Mouse (Mus musculus) embryonic facial prominence, embryonic 12.5 days (tissue): ENCODE results near the gene Phf12. TPM values are rescaled to one million over a fixed set of nuclear protein-coding genes. Genes with fewer than 3 reads are reported as not detected.
A peak's percentile ranks its signal among the peaks of the same experiment; 100 is the strongest.
"Not testable (repeated sequence)": the region's sequence is repeated elsewhere in the genome, so short reads cannot be mapped to it uniquely, and the experiment has no call there.

ENCODE experiments used
- ATAC-seq: fragments of 200-750 bp; cut with Nextera tagmentation; 2 replicates; pipeline ENCODE4 v1.8.0; 2017; ENCODE audit not compliant: insufficient number of reproducible peaks, insufficient read depth, low FRiP score, low TSS enrichment
- H3K27ac ChIP-seq: fragments of 300-500 bp; sonication (generic); 2 replicates; pipeline ENCODE4 v1.5.1; 2016; ENCODE audit warnings: mild to moderate bottlenecking
- H3K27me3 ChIP-seq: fragments of 300-500 bp; sonication (generic); 2 replicates; pipeline ENCODE4 v1.6.1; 2016; ENCODE audit warnings: mild to moderate bottlenecking, moderate library complexity
- H3K36me3 ChIP-seq: fragments of 300-500 bp; sonication (generic); 2 replicates; pipeline ENCODE4 v1.6.1; 2016; ENCODE audit warnings: mild to moderate bottlenecking
- H3K4me1 ChIP-seq: fragments of 300-500 bp; sonication (generic); 2 replicates; pipeline ENCODE4 v1.6.1; 2016
- H3K4me2 ChIP-seq: fragments of 300-500 bp; sonication (generic); replicated peaks from 2 replicates; pipeline ENCODE4 v1.6.1; 2016; ENCODE audit warnings: mild to moderate bottlenecking, moderate library complexity
- H3K4me3 ChIP-seq: fragments of 300-500 bp; sonication (generic); 2 replicates; pipeline ENCODE4 v1.5.1; 2016; ENCODE audit warnings: mild to moderate bottlenecking
- H3K9ac ChIP-seq: fragments of 300-500 bp; sonication (generic); 2 replicates; pipeline ENCODE4 v1.6.1; 2016; ENCODE audit warnings: mild to moderate bottlenecking, moderate library complexity
- H3K9me3 ChIP-seq: fragments of 300-500 bp; sonication (generic); 2 replicates; pipeline ENCODE4 v1.6.1; 2016; ENCODE audit warnings: mild to moderate bottlenecking, moderate library complexity
- WGBS: fragments of 180-500 bp; shearing (Covaris S2); methylation state at CpG from one replicate; pipeline ENCODE4 v1.1.7; 2016; 5-methylcytosine and 5-hydroxymethylcytosine counted together
- polyA plus RNA-seq: library from polyadenylated mRNA; unstranded; fragments of >200 nt; fragmentation: Nextera tagmentation; extraction: Ambion mirVana; gene quantifications from 2 replicates; pipeline ENCODE4 v1.2.1, GENCODE M21; 2016

The Phf12 gene
- polyA plus RNA-seq, 1 experiment from 2014 or later = 27.5 TPM

- H3K9ac ChIP-seq = no peak overlapping the region
- H3K9me3 ChIP-seq = no peaks in the 10 kb centered on the region
- ATAC-seq = no peak
- peaks cover 19% of the 10 kb centered on the region for H3K36me3 ChIP-seq
- no peak overlapping the region for H3K27ac ChIP-seq
- H3K27me3 ChIP-seq = no peaks in the 10 kb centered on the region
- H3K4me1 ChIP-seq = peaks cover 29% of the 10 kb centered on the region
- H3K4me2 ChIP-seq = no peak overlapping the region
- H3K4me3 ChIP-seq = no peak overlapping the region
- WGBS = 91% methylated on average over 23 of the region's 23 CpGs
Measured at GRCm38 (mm10) chr11:78033931-78034617, 51.5 kb downstream of the Phf12 start.

DNA sequence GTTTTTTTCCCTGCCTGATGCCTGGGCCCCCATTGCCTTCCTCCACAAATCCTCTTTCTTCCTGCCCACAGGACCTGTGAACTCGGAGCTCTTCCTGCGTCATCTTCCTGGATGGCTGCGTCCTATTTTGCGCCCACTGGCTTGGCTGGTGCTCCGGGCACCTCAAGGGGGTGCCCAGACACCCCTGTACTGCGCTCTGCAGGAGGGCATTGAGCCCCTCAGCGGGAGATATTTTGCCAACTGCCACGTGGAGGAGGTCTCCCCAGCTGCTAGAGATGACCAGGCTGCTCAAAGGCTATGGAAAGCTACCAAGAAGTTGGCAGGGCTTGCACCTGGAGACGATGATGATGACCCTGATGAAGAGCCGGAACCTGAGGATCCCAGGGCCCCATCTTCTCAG lies 54.2 kb downstream of the Phf12 start:
- no peaks in the 10 kb centered on the region for H3K27me3 ChIP-seq
- H3K27ac ChIP-seq = no peak overlapping the region
- no peak for ATAC-seq
- no peak overlapping the region for H3K4me3 ChIP-seq
- 84% methylated on average over 10 of the region's 10 CpGs for WGBS
- H3K36me3 ChIP-seq = 0 out of 2 replicates have a peak, but pooled peaks cover 12% of the 10 kb centered on the region
- no peak overlapping the region for H3K4me2 ChIP-seq
- H3K9me3 ChIP-seq = no peaks in the 10 kb centered on the region
- H3K4me1 ChIP-seq = peaks cover 27% of the 10 kb centered on the region
- H3K9ac ChIP-seq = no peak overlapping the region

GRCm38 (mm10) chr11:78037831-78038752 lies 55.5 kb downstream of the Phf12 start, which contains the start of gene Flot2:
Flot2 (plus strand) TSS chr11:78037931.
- 3% methylated on average over 55 of the region's 55 CpGs for WGBS
- Histone ChIP-seq H3K9ac (peak within 1 kb of the TSS; percentile 82), H3K4me3 (peak within 1 kb of the TSS; percentile 71), H3K27me3 (no peaks in the 10 kb centered on the region), H3K9me3 (no peaks in the 10 kb centered on the region), H3K36me3 (0 out of 2 replicates have a peak, but pooled peaks cover 18% of the 10 kb centered on the region), H3K4me2 (peak within 1 kb of the TSS; percentile 93), H3K4me1 (peaks cover 22% of the 10 kb centered on the region), H3K27ac (peak within 1 kb of the TSS; percentile 56; the same call in 1 of the 2 replicates)
- peak; percentile 79 for ATAC-seq

DNA sequence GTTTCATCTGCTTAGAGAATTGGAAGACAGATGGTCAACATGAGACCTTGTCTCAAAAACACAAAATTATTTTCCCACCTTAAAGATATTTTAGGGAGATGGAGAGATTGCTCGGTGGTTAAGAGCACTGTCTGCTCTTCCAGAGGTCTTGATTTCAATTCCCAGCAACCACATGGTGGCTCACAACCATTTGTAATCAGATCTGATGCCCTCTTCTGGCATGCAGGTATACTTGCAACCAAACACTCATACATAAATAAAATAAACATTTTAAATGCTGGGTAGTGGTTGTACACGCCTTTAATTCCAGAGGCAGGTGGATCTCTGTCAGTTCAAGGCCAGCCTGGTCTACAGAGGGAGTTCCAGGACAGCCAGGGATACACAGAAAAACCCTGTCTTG lies 58.3 kb downstream of the Phf12 start:
- ATAC-seq = no peak
- 69% methylated on average over 2 of the region's 2 CpGs for WGBS
- Histone ChIP-seq H3K4me3 (no peak overlapping the region), H3K27me3 (no peaks in the 10 kb centered on the region), H3K9me3 (no peaks in the 10 kb centered on the region), H3K9ac (no peak overlapping the region), H3K36me3 (0 out of 2 replicates have a peak, but pooled peaks cover 12% of the 10 kb centered on the region), H3K4me1 (peaks cover 26% of the 10 kb centered on the region), H3K27ac (no peak overlapping the region), H3K4me2 (no peak overlapping the region)

- not testable (repeated sequence) for H3K4me2 ChIP-seq, H3K9me3 ChIP-seq, H3K27ac ChIP-seq, H3K36me3 ChIP-seq, H3K27me3 ChIP-seq, H3K4me3 ChIP-seq, ATAC-seq, H3K9ac ChIP-seq
- H3K4me1 ChIP-seq = peaks cover 19% of the 10 kb centered on the region
- WGBS = 90% methylated on average over 4 of the region's 4 CpGs
Measured at GRCm38 (mm10) chr11:78042290-78042870, 59.8 kb downstream of the Phf12 start.

GRCm38 (mm10) chr11:78044758-78045251 lies 62.3 kb downstream of the Phf12 start:
- 0 out of 2 replicates have a peak, but pooled peaks cover 6% of the 10 kb centered on the region for H3K36me3 ChIP-seq
- 78% methylated on average over 5 of the region's 5 CpGs for WGBS
- no peak for ATAC-seq
- H3K9me3 ChIP-seq = no peaks in the 10 kb centered on the region
- H3K4me3 ChIP-seq = no peak overlapping the region
- H3K27me3 ChIP-seq = no peaks in the 10 kb centered on the region
- H3K4me1 ChIP-seq = 0 out of 2 replicates have a peak, but pooled peaks cover 5% of the 10 kb centered on the region
- no peak overlapping the region for H3K4me2 ChIP-seq
- no peak overlapping the region for H3K9ac ChIP-seq
- no peak overlapping the region for H3K27ac ChIP-seq

DNA sequence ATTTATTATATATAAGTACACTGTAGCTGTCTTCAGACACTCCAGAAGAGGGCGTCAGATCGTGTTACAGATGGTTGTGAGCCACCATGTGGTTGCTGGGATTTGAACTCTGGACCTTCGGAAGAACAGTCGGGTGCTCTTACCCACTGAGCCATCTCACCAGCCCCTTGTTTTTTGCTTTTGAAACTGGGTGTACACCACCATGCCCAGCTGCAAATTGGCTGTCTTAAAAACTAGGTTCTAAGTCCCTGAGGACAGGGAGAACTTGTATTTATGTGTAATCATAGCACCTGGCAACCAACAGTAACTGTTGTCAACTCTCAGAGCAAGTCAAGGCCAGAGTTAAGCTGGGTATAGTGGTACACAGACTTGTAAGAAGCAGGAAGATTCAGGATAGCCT lies 66.1 kb downstream of the Phf12 start:
- H3K9me3 ChIP-seq, ATAC-seq, H3K4me3 ChIP-seq, H3K9ac ChIP-seq, H3K27me3 ChIP-seq, H3K27ac ChIP-seq, H3K4me1 ChIP-seq, H3K4me2 ChIP-seq: not testable (repeated sequence)
- peaks cover 14% of the 10 kb centered on the region for H3K36me3 ChIP-seq
- WGBS = 93% methylated on average over 4 of the region's 4 CpGs

- WGBS = 95% methylated on average over 8 of the region's 8 CpGs
- no peak overlapping the region for H3K27ac ChIP-seq
- H3K4me2 ChIP-seq = no peak overlapping the region
- no peaks in the 10 kb centered on the region for H3K9me3 ChIP-seq
- H3K4me1 ChIP-seq = no peaks in the 10 kb centered on the region
- ATAC-seq = no peak
- peaks cover 52% of the 10 kb centered on the region for H3K36me3 ChIP-seq
- H3K4me3 ChIP-seq = no peak overlapping the region
- H3K27me3 ChIP-seq = no peaks in the 10 kb centered on the region
- H3K9ac ChIP-seq = no peak overlapping the region
Measured at GRCm38 (mm10) chr11:78053078-78053477, 70.5 kb downstream of the Phf12 start.

DNA sequence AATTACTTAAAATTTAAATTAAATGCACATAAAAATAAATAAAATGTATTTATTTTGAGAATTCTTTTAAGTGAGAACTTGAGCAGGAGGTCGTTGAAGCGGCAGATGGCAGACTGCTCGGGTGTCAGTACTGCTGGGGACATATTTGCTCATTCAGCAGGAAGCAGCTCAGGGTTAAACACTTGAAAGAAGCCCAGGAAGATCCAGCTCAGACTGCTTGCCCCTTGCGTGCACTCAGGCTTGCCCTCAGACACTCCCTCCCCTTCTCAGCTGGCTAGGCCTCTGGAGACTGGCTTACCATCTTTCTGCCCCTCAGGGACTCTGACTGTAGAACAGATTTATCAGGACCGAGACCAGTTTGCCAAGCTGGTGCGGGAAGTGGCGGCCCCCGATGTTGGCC lies 74.4 kb downstream of the Phf12 start:
- 83% methylated on average over 8 of the region's 8 CpGs for WGBS
- H3K4me1 ChIP-seq = no peaks in the 10 kb centered on the region
- H3K9me3 ChIP-seq = no peaks in the 10 kb centered on the region
- H3K36me3 ChIP-seq = peaks cover 60% of the 10 kb centered on the region
- H3K9ac ChIP-seq = no peak overlapping the region
- no peak overlapping the region for H3K4me2 ChIP-seq
- H3K27me3 ChIP-seq = no peaks in the 10 kb centered on the region
- no peak overlapping the region for H3K27ac ChIP-seq
- H3K4me3 ChIP-seq = no peak overlapping the region
- ATAC-seq = no peak

DNA sequence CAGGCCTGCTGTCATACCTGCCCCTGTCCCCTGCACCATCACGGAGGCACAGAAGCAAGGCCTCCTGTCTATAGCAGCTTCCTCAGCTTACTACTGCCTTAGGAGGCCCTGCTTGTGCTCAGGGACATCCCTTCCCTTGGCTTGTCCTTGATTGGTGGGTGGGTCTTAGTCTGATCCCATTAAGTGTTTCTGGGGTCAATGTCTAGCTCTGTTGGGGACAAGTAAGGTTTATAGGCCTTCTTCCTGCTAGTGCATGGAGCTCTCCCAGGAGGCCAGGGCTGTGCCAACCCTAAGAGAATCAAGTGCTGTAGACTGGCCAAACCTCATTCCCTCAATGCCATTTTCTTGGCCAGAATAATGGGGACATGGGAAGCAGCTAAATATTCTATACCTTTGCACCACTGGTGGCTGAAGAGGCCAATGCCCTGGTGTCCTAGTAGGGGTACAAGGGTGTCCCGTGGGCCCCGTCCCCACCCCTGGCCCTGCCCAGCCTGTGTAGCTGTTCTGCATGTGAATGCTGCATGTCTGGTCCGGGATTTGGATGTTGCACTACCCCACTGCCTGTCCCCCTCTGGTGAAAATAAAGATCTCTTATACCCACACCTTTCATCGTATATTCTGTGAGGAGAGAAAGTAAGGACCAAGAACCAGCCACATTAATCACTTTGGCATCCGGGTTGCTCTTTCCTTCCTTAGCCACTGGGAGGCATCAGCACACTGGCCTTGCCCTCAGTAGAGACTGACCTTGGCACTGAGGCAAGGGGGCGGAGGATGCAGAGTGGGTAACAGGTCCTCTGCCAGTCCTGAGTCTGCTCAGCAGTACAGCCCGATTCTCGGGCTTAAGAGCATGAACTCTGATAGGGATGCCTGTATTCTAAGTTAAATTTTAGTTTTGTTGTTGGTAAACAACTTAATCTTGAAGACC lies 77.5 kb downstream of the Phf12 start:
- WGBS = 57% methylated on average over 9 of the region's 9 CpGs
- Histone ChIP-seq H3K4me3 (no peak overlapping the region), H3K9ac (no peak overlapping the region), H3K9me3 (no peaks in the 10 kb centered on the region), H3K4me1 (no peaks in the 10 kb centered on the region), H3K4me2 (no peak overlapping the region), H3K27ac (no peak overlapping the region), H3K36me3 (peaks cover 44% of the 10 kb centered on the region), H3K27me3 (no peaks in the 10 kb centered on the region)
- no peak for ATAC-seq

DNA sequence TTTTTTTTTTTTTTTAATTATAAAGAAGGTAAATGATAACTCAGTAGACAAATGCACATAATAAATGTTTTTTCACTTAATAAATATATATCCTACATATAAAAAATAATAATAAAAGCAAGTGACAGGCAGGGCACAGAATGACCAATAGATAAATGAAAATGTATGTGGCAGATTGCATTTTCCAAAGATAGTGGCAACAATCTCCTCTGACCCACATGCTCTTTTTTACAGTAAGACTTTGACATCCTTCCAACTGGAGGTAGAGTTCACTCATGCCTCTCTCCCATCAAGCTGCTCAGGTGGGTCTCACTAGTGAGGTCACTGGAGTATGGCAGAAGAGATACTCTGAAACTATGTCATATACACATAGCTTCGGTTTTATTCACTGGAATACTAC lies 80.0 kb downstream of the Phf12 start:
- Histone ChIP-seq H3K27me3 (no peaks in the 10 kb centered on the region), H3K9me3 (no peaks in the 10 kb centered on the region), H3K9ac (no peak overlapping the region), H3K4me2 (no peak overlapping the region), H3K36me3 (peaks cover 25% of the 10 kb centered on the region), H3K4me1 (no peaks in the 10 kb centered on the region), H3K4me3 (no peak overlapping the region), H3K27ac (no peak overlapping the region)
- no peak for ATAC-seq
- WGBS = 89% methylated on average over 1 of the region's 1 CpGs
